Mouse (Mus musculus): ENCODE data around the gene Ly75.

- TF ChIP-seq POLR2A (IDR thresholded peaks at IDR 0.05; ENCODE audit: insufficient read depth, low read depth, low read length) (no peak), CTCF (IDR thresholded peaks at IDR 0.05; ENCODE audit: insufficient read depth, low read depth, low read length) (no peak)
These were observed 113.1 kb downstream of the Ly75 start for GRCm38 (mm10) chr2:60269856-60270479.

Data from olfactory bulb, adult 2 months (tissue).